Mouse (Mus musculus) heart, embryonic 12.5 days (tissue): ENCODE measurements around the gene Bcat2. TPM values are rescaled to one million over a fixed set of nuclear protein-coding genes. Genes with fewer than 3 reads are reported as not detected.

ENCODE experiments used
- ATAC-seq: fragments of 200-750 bp; cut with Nextera tagmentation; 2 replicates; pipeline ENCODE4 v1.8.0; 2017; ENCODE audit warnings: moderate TSS enrichment, moderate library complexity; ENCODE audit not compliant: insufficient number of reproducible peaks, low FRiP score
- H3K27ac ChIP-seq: fragments of 300-500 bp; sonication (generic); 2 replicates; pipeline ENCODE4 v1.5.1; 2016; ENCODE audit warnings: mild to moderate bottlenecking, moderate library complexity; ENCODE audit not compliant: poor library complexity, severe bottlenecking
- H3K27me3 ChIP-seq: fragments of 300-500 bp; sonication (generic); replicated peaks from 2 replicates; pipeline ENCODE4 v1.6.1; 2016; ENCODE audit warnings: mild to moderate bottlenecking, moderate library complexity
- H3K36me3 ChIP-seq: fragments of 300-500 bp; sonication (generic); 2 replicates; pipeline ENCODE4 v1.6.1; 2016; ENCODE audit warnings: mild to moderate bottlenecking, moderate library complexity
- H3K4me1 ChIP-seq: fragments of 300-500 bp; sonication (generic); replicated peaks from 2 replicates; pipeline ENCODE4 v1.6.1; 2016; ENCODE audit warnings: mild to moderate bottlenecking
- H3K4me2 ChIP-seq: fragments of 300-500 bp; sonication (generic); 2 replicates; pipeline ENCODE4 v1.6.1; 2016; ENCODE audit warnings: mild to moderate bottlenecking, moderate library complexity
- H3K4me3 ChIP-seq: fragments of 300-500 bp; sonication (generic); 2 replicates; pipeline ENCODE4 v1.5.1; 2016; ENCODE audit warnings: mild to moderate bottlenecking
- H3K9ac ChIP-seq: fragments of 300-500 bp; sonication (generic); 2 replicates; pipeline ENCODE4 v1.6.1; 2016; ENCODE audit warnings: mild to moderate bottlenecking, moderate library complexity
- H3K9me3 ChIP-seq: fragments of 300-500 bp; sonication (generic); replicated peaks from 2 replicates; pipeline ENCODE4 v1.6.1; 2016; ENCODE audit warnings: mild to moderate bottlenecking, moderate library complexity
- WGBS: fragments of 180-500 bp; shearing (Covaris S2); methylation state at CpG from one replicate; pipeline ENCODE4 v1.1.7; 2016; 5-methylcytosine and 5-hydroxymethylcytosine counted together
- polyA plus RNA-seq: library from polyadenylated mRNA; unstranded; fragments of >200 nt; fragmentation: Nextera tagmentation; extraction: Ambion mirVana; gene quantifications from 2 replicates; pipeline ENCODE4 v1.2.1, GENCODE M21; 2016

Gene Bcat2
- polyA plus RNA-seq, 1 experiment from 2014 or later = 64.7 TPM

- Histone ChIP-seq H3K27ac (no peak overlapping the region), H3K9ac (no peak overlapping the region), H3K36me3 (no peaks in the 10 kb centered on the region), H3K4me1 (peaks cover 26% of the 10 kb centered on the region), H3K4me3 (no peak overlapping the region), H3K27me3 (no peaks in the 10 kb centered on the region), H3K4me2 (no peak overlapping the region), H3K9me3 (no peaks in the 10 kb centered on the region)
- WGBS = 66% methylated on average over 2 of the region's 2 CpGs
- ATAC-seq = no peak
Observed at GRCm38 (mm10) chr7:45564811-45565210, 5.1 kb upstream of the Bcat2 start.

GRCm38 (mm10) chr7:45565446-45565845 lies 4.5 kb upstream of the Bcat2 start:
- no peaks in the 10 kb centered on the region for H3K36me3 ChIP-seq
- no peak overlapping the region for H3K27ac ChIP-seq
- H3K4me1 ChIP-seq = peaks cover 26% of the 10 kb centered on the region
- no peak overlapping the region for H3K9ac ChIP-seq
- H3K4me3 ChIP-seq = no peak overlapping the region
- H3K9me3 ChIP-seq = no peaks in the 10 kb centered on the region
- no peak for ATAC-seq
- H3K4me2 ChIP-seq = no peak overlapping the region
- no peaks in the 10 kb centered on the region for H3K27me3 ChIP-seq
- 90% methylated on average over 9 of the region's 9 CpGs for WGBS

- WGBS = 61% methylated on average over 8 of the region's 8 CpGs
- H3K9ac ChIP-seq = no peak overlapping the region
- peak overlapping the region; percentile 86 for H3K4me2 ChIP-seq
- no peak for ATAC-seq
- no peaks in the 10 kb centered on the region for H3K27me3 ChIP-seq
- peak overlapping the region; percentile 82 for H3K27ac ChIP-seq
- H3K4me3 ChIP-seq = peak overlapping the region; percentile 56; the same call in 1 of the 2 replicates
- H3K36me3 ChIP-seq = no peaks in the 10 kb centered on the region
- H3K9me3 ChIP-seq = no peaks in the 10 kb centered on the region
- peaks cover 34% of the 10 kb centered on the region for H3K4me1 ChIP-seq
Observed at GRCm38 (mm10) chr7:45567112-45567779, 2.7 kb upstream of the Bcat2 start.

- Histone ChIP-seq H3K9ac (peak overlapping the region; percentile 65), H3K4me3 (peak overlapping the region; percentile 56), H3K4me2 (peak overlapping the region; percentile 86), H3K4me1 (peaks cover 33% of the 10 kb centered on the region), H3K36me3 (no peaks in the 10 kb centered on the region), H3K9me3 (no peaks in the 10 kb centered on the region), H3K27me3 (no peaks in the 10 kb centered on the region), H3K27ac (peak overlapping the region; percentile 82)
- peak; percentile 95 for ATAC-seq
- under 1% methylated on average over 24 of the region's 24 CpGs for WGBS
Observed at GRCm38 (mm10) chr7:45567780-45568516, 2.0 kb upstream of the Bcat2 start.

GRCm38 (mm10) chr7:45568601-45569473 lies 1.1 kb upstream of the Bcat2 start:
- H3K9me3 ChIP-seq = no peaks in the 10 kb centered on the region
- H3K36me3 ChIP-seq = no peaks in the 10 kb centered on the region
- peak overlapping the region; percentile 82 for H3K27ac ChIP-seq
- ATAC-seq = 0 out of 2 replicates have a peak, but pooled peaks have one; percentile 1
- WGBS = 66% methylated on average over 10 of the region's 10 CpGs
- H3K4me1 ChIP-seq = peaks cover 34% of the 10 kb centered on the region
- no peaks in the 10 kb centered on the region for H3K27me3 ChIP-seq
- peak overlapping the region; percentile 86 for H3K4me2 ChIP-seq
- peak overlapping the region; percentile 50; the same call in 1 of the 2 replicates for H3K9ac ChIP-seq
- peak overlapping the region; percentile 56 for H3K4me3 ChIP-seq

GRCm38 (mm10) chr7:45571966-45572365 lies 2.0 kb downstream of the Bcat2 start:
- H3K4me1 ChIP-seq = peaks cover 42% of the 10 kb centered on the region
- no peak overlapping the region for H3K27ac ChIP-seq
- H3K36me3 ChIP-seq = peaks cover 15% of the 10 kb centered on the region
- H3K9me3 ChIP-seq = no peaks in the 10 kb centered on the region
- 52% methylated on average over 1 of the region's 1 CpGs for WGBS
- ATAC-seq = no peak
- peak overlapping the region; percentile 79 for H3K4me2 ChIP-seq
- no peak overlapping the region for H3K4me3 ChIP-seq
- H3K27me3 ChIP-seq = no peaks in the 10 kb centered on the region
- H3K9ac ChIP-seq = no peak overlapping the region

- H3K4me2 ChIP-seq = no peak overlapping the region
- H3K9me3 ChIP-seq = no peaks in the 10 kb centered on the region
- H3K9ac ChIP-seq = no peak overlapping the region
- peaks cover 27% of the 10 kb centered on the region for H3K4me1 ChIP-seq
- no peak for ATAC-seq
- WGBS = 69% methylated on average over 8 of the region's 8 CpGs
- H3K27me3 ChIP-seq = no peaks in the 10 kb centered on the region
- no peak overlapping the region for H3K27ac ChIP-seq
- no peak overlapping the region for H3K4me3 ChIP-seq
- H3K36me3 ChIP-seq = peaks cover 31% of the 10 kb centered on the region
Observed at GRCm38 (mm10) chr7:45573954-45574353, 4.0 kb downstream of the Bcat2 start.

GRCm38 (mm10) chr7:45574472-45575379 lies 4.8 kb downstream of the Bcat2 start:
- Histone ChIP-seq H3K4me1 (peaks cover 25% of the 10 kb centered on the region), H3K9ac (no peak overlapping the region; the same call in 1 of the 2 replicates), H3K27me3 (no peaks in the 10 kb centered on the region), H3K4me2 (no peak overlapping the region), H3K4me3 (no peak overlapping the region), H3K36me3 (peaks cover 31% of the 10 kb centered on the region), H3K27ac (no peak overlapping the region), H3K9me3 (no peaks in the 10 kb centered on the region)
- 79% methylated on average over 15 of the region's 15 CpGs for WGBS
- no peak for ATAC-seq

- WGBS = 89% methylated on average over 6 of the region's 6 CpGs
- no peak overlapping the region for H3K4me3 ChIP-seq
- H3K36me3 ChIP-seq = peaks cover 41% of the 10 kb centered on the region
- ATAC-seq = no peak
- H3K9me3 ChIP-seq = 0 out of 2 replicates have a peak, but pooled peaks cover 3% of the 10 kb centered on the region
- no peak overlapping the region for H3K9ac ChIP-seq
- no peaks in the 10 kb centered on the region for H3K27me3 ChIP-seq
- peaks cover 10% of the 10 kb centered on the region; the same call in 1 of the 2 replicates for H3K4me1 ChIP-seq
- no peak overlapping the region for H3K27ac ChIP-seq
- no peak overlapping the region for H3K4me2 ChIP-seq
Observed at GRCm38 (mm10) chr7:45585923-45586322, 16.0 kb downstream of the Bcat2 start.
